Mouse (Mus musculus) stomach, embryonic 16.5 days (tissue): Measurements from ENCODE around the gene Fars2. TPM values are rescaled to one million over a fixed set of nuclear protein-coding genes. Genes with fewer than 3 reads are reported as not detected.

Experiments used
- ATAC-seq: fragments of 200-750 bp; cut with Nextera tagmentation; 2 replicates; pipeline ENCODE4 v1.8.0; 2017; ENCODE audit warnings: moderate number of reproducible peaks, moderate TSS enrichment; ENCODE audit not compliant: insufficient read depth, low FRiP score
- H3K27ac ChIP-seq: fragments of 300-500 bp; sonication (generic); 2 replicates; pipeline ENCODE4 v1.5.1; 2014; ENCODE audit warnings: low read length
- H3K27me3 ChIP-seq: fragments of 300-500 bp; sonication (generic); 2 replicates; pipeline ENCODE4 v1.6.1; 2014; ENCODE audit warnings: low read length, control low read depth, mixed read lengths; ENCODE audit not compliant: control insufficient read depth, insufficient read depth
- H3K36me3 ChIP-seq: fragments of 300-500 bp; sonication (generic); 2 replicates; pipeline ENCODE4 v1.6.1; 2014; ENCODE audit warnings: low read length; ENCODE audit not compliant: control insufficient read depth, insufficient read depth
- H3K4me1 ChIP-seq: fragments of 300-500 bp; sonication (generic); 2 replicates; pipeline ENCODE4 v1.6.1; 2014; ENCODE audit warnings: low read length, control low read depth, mixed read lengths; ENCODE audit not compliant: control insufficient read depth, insufficient read depth
- H3K4me2 ChIP-seq: fragments of 300-500 bp; sonication (generic); 2 replicates; pipeline ENCODE4 v1.6.1; 2014; ENCODE audit warnings: low read depth, low read length, mixed read lengths
- H3K4me3 ChIP-seq: fragments of 300-500 bp; sonication (generic); replicated peaks from 2 replicates; pipeline ENCODE4 v1.5.1; 2014; ENCODE audit warnings: mild to moderate bottlenecking, low read length
- H3K9ac ChIP-seq: fragments of 300-500 bp; sonication (generic); 2 replicates; pipeline ENCODE4 v1.6.1; 2014; ENCODE audit warnings: low read length
- H3K9me3 ChIP-seq: fragments of 300-500 bp; sonication (generic); replicated peaks from 2 replicates; pipeline ENCODE4 v1.6.1; 2016; ENCODE audit warnings: low read length, control low read depth; ENCODE audit not compliant: control insufficient read depth
- WGBS: fragments of 180-500 bp; shearing (Covaris S2); extraction: QIAGEN DNeasy Blood & Tissue Kit; methylation state at CpG from one replicate; pipeline ENCODE4 v1.1.7; 2014; 5-methylcytosine and 5-hydroxymethylcytosine counted together
- polyA plus RNA-seq: library from polyadenylated mRNA; unstranded; fragments of >200 nt; fragmentation: Nextera tagmentation; extraction: Ambion mirVana; gene quantifications from 2 replicates; pipeline ENCODE4 v1.2.1, GENCODE M21; 2015

Fars2 gene
- polyA plus RNA-seq, 1 experiment from 2014 or later: 34.6 TPM

DNA sequence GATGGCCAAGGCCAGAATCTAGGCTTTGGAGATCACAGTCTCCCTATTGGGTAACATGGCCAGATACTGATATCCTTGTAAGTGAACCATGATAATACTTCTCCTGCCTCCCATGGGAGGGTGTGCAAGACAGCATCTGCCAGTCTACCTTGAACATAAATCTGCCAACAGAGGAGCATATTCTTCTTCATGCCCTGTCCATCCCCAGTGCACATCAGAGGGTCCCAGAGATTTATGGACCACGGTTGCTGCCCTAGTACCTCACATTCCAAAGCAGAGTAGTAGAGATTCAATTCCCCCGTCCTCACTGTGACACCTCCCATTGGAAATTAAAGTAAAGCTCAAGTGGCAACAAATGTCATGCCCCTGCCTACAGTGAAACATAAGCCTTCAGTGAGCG is 361.0 kb downstream of the Fars2 start:
- no peaks in the 10 kb centered on the region; the same call in 1 of the 2 replicates for H3K4me1 ChIP-seq
- H3K36me3 ChIP-seq: no peaks in the 10 kb centered on the region
- H3K4me3 ChIP-seq: no peak overlapping the region
- no peak overlapping the region for H3K9ac ChIP-seq
- ATAC-seq: no peak
- H3K27ac ChIP-seq: no peak overlapping the region
- no peaks in the 10 kb centered on the region for H3K9me3 ChIP-seq
- no peaks in the 10 kb centered on the region for H3K27me3 ChIP-seq
- no peak overlapping the region for H3K4me2 ChIP-seq
- WGBS: 77% methylated on average over 3 of the region's 3 CpGs

DNA sequence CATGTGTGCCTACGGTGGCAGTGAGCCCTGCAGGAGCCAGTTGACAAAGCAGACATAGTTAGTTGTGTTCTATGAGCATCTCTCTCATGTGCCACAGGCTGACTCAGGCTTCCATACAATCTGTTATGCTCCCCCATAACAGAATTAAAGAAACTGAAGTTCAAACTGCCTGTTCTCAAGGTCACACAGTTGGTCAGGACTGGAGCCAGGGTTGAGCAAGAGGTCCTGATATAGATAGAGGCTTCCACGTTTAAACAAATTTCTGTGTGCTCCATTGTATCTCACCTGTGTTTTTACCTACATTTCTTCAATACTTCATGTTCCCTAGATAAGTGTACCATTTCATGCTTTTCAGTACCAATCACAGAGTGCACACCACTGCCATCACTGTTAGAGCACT is 362.9 kb downstream of the Fars2 start:
- WGBS: 85% methylated on average over 2 of the region's 2 CpGs
- Histone ChIP-seq H3K4me3 (no peak overlapping the region), H3K9ac (no peak overlapping the region), H3K27me3 (no peaks in the 10 kb centered on the region), H3K36me3 (no peaks in the 10 kb centered on the region), H3K4me1 (no peaks in the 10 kb centered on the region; the same call in 1 of the 2 replicates), H3K9me3 (no peaks in the 10 kb centered on the region), H3K27ac (no peak overlapping the region), H3K4me2 (no peak overlapping the region)
- no peak for ATAC-seq

DNA sequence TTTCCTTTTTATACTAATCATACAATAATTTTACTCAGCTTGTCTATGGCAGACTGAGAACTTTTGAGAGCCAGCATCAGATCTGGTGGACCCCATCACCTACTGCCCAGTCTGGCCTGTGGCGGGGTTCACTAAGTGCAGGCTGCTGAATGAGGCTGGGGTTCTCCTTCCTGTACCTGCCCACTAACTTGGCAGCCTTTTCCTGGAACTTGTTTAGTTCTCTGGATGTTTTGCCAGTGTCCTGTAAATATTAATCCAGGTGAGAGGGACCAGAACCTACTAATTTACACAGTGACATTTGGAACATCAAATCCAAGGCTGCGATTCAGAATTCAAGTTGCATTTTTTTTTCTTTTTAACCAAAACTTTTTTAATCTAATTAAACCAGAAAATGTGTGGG is 367.2 kb downstream of the Fars2 start:
- no peak overlapping the region for H3K4me2 ChIP-seq
- H3K36me3 ChIP-seq: no peaks in the 10 kb centered on the region
- WGBS: 89% methylated on average over 2 of the region's 2 CpGs
- H3K9me3 ChIP-seq: no peaks in the 10 kb centered on the region
- no peak overlapping the region for H3K27ac ChIP-seq
- no peaks in the 10 kb centered on the region for H3K4me1 ChIP-seq
- no peak overlapping the region for H3K4me3 ChIP-seq
- ATAC-seq: no peak
- no peaks in the 10 kb centered on the region for H3K27me3 ChIP-seq
- no peak overlapping the region for H3K9ac ChIP-seq

DNA sequence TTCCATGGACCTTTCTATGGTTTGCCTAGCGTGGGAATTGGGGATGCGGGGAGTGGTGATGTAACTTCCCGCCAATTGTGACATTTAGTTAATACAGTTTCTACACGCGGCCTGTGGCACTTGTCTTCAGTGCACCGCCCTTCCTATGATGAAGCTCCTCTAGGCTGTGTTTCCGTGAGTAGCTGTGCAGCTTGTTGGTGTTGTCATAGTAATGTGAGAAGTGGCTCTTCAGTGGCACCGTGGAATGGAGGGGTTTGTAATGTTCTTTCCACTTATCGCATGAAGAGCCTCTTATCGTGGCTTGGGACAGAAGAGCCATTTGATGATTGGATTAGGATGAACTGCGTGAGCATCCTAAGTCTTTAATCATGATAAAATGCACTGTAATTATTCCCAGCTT is 369.5 kb downstream of the Fars2 start:
- ATAC-seq: no peak
- no peaks in the 10 kb centered on the region for H3K9me3 ChIP-seq
- no peak overlapping the region for H3K9ac ChIP-seq
- WGBS: 91% methylated on average over 11 of the region's 11 CpGs
- H3K4me1 ChIP-seq: no peaks in the 10 kb centered on the region
- no peak overlapping the region for H3K27ac ChIP-seq
- no peaks in the 10 kb centered on the region for H3K36me3 ChIP-seq
- no peak overlapping the region for H3K4me2 ChIP-seq
- no peaks in the 10 kb centered on the region for H3K27me3 ChIP-seq
- no peak overlapping the region for H3K4me3 ChIP-seq

DNA sequence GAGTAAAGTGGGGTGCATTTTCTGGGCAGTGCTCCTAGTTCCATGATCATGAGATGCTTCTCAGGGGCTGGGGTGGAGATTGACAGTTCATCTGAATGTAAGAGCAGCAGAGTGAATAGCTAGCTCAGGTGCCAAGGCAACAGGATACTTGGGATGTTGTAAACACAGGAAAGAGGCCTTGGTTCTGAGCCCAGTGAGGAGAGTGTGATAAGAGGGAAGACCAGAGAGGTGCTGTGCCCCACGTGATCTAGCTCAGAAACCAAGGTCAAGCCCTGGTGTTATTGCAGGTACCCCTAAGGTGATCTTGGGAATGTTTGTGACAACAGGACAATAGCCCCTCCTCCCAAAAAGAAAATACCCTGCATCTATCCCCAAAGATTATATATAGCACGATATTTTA is 372.2 kb downstream of the Fars2 start:
- H3K9me3 ChIP-seq: no peaks in the 10 kb centered on the region
- no peak overlapping the region for H3K9ac ChIP-seq
- no peaks in the 10 kb centered on the region for H3K27me3 ChIP-seq
- no peak overlapping the region for H3K27ac ChIP-seq
- H3K4me2 ChIP-seq: no peak overlapping the region
- no peaks in the 10 kb centered on the region for H3K4me1 ChIP-seq
- no peak overlapping the region for H3K4me3 ChIP-seq
- WGBS: 53% methylated on average over 2 of the region's 2 CpGs
- ATAC-seq: no peak
- no peaks in the 10 kb centered on the region for H3K36me3 ChIP-seq

DNA sequence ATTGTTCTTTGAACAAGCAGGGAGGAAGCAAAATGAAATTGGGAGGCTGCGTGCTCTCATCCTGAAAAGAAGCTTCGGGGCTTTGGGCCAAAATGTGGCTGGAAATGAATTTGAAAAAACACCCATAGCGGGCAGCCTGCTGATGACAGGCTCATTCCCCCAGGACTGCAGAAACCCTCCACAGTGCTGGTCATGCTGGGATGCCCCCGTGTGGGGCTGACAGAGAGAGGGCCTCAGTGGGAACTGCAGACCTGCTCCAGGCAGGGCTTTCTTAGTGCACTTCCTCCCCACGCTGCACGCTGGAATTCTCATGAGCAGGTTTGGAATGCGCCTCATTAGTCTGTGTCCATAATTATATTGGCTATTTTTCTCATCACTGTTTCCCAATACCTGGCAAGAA is 373.4 kb downstream of the Fars2 start:
- 54% methylated on average over 7 of the region's 7 CpGs for WGBS
- Histone ChIP-seq H3K27me3 (no peaks in the 10 kb centered on the region), H3K36me3 (no peaks in the 10 kb centered on the region), H3K4me3 (no peak overlapping the region), H3K9me3 (no peaks in the 10 kb centered on the region), H3K9ac (no peak overlapping the region), H3K4me1 (no peaks in the 10 kb centered on the region), H3K4me2 (no peak overlapping the region), H3K27ac (no peak overlapping the region)
- no peak for ATAC-seq

DNA sequence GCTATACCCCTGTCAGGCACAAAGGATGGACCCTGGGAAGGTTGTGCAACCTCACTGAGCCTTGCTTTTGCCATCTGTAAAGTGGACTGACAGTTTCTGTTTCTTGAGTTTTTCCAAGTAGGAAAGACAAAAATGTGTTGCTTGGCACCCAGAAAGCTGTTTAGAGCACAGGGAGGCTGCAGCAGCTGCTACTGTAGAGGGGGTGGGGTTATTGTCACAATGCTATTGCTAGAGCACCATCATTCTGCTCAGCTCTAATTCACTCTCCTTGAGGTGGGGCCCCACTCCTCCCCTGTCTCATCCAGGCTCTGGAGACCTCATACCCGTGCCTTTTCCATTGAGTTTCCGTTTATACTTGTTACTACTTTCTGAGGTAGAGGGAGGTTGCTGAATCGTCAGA is 375.2 kb downstream of the Fars2 start:
- WGBS: 67% methylated on average over 3 of the region's 3 CpGs
- H3K4me3 ChIP-seq: no peak overlapping the region
- H3K4me1 ChIP-seq: no peaks in the 10 kb centered on the region
- H3K27me3 ChIP-seq: no peaks in the 10 kb centered on the region
- H3K4me2 ChIP-seq: no peak overlapping the region
- H3K36me3 ChIP-seq: no peaks in the 10 kb centered on the region
- H3K9ac ChIP-seq: no peak overlapping the region
- H3K27ac ChIP-seq: no peak overlapping the region
- H3K9me3 ChIP-seq: no peaks in the 10 kb centered on the region
- no peak for ATAC-seq

DNA sequence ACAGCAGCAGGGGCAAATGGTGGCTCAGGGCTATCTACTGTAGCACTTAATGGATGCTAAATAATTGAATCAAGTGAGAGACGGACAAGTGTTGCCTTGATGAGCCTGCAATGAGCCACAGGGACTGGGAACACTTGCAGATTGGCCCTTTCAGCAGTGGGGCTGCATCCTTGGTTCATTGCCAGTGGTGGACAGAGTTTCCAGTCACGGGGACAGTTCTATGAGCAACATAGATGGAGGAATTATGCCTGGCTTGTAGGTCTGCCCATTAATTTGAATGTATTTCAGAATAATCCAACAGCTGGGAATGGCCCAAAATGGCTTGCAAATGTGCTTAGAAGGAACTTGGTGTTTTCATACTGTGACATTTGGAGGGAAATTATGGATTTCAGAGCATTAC is 376.1 kb downstream of the Fars2 start:
- H3K27ac ChIP-seq: no peak overlapping the region
- no peak overlapping the region for H3K9ac ChIP-seq
- H3K4me3 ChIP-seq: no peak overlapping the region
- no peaks in the 10 kb centered on the region for H3K36me3 ChIP-seq
- no peaks in the 10 kb centered on the region for H3K4me1 ChIP-seq
- H3K4me2 ChIP-seq: no peak overlapping the region
- H3K9me3 ChIP-seq: no peaks in the 10 kb centered on the region
- ATAC-seq: no peak
- 54% methylated on average over 2 of the region's 2 CpGs for WGBS
- H3K27me3 ChIP-seq: no peaks in the 10 kb centered on the region

DNA sequence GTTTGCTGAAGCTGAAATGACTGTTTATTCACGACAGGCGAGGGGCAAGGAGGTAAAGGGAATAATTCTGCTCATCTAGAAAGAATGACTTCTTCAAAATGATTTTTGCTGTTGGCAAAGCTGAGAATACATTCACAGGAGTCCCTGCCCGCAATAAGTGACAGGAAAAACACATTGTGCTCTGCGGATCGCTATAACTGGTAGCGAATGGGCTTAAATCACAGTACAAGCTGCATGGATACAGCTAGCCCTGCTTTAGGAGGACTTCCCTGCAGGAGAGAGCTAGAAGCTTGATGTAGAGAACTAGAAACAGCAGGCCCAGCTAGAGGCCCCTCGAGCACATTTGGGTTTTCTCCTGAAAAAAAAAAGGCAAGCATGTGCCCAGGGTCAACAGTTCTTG is 376.6 kb downstream of the Fars2 start:
- ATAC-seq: no peak
- no peaks in the 10 kb centered on the region for H3K9me3 ChIP-seq
- H3K27ac ChIP-seq: no peak overlapping the region
- H3K4me3 ChIP-seq: no peak overlapping the region
- no peaks in the 10 kb centered on the region for H3K36me3 ChIP-seq
- H3K27me3 ChIP-seq: no peaks in the 10 kb centered on the region
- no peak overlapping the region for H3K4me2 ChIP-seq
- no peak overlapping the region for H3K9ac ChIP-seq
- 75% methylated on average over 7 of the region's 7 CpGs for WGBS
- H3K4me1 ChIP-seq: no peaks in the 10 kb centered on the region

DNA sequence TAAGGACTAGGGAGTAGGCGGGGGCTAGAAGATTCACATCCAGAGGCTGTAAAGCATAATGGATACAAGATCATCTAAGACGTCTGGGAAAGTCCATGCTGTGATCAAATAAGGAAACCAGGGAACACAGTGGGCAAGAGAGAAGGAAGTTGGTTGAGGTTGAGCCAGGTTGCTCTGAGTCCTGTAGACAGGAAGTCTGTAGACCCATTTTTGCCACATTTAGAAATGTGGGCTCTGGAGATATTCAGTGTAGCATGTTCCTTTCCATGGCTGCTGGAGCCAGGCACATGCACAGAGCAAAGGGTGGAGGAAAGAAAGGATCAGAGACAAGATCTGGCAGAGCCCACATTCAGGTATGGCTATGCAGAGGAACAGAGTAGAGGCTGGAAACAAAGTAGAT is 378.8 kb downstream of the Fars2 start:
- no peaks in the 10 kb centered on the region for H3K36me3 ChIP-seq

More for the DNA sequence above, 378.8 kb downstream of the Fars2 start:
- Histone ChIP-seq H3K4me3 (no peak overlapping the region), H3K9me3 (no peaks in the 10 kb centered on the region), H3K4me2 (no peak overlapping the region), H3K27ac (no peak overlapping the region), H3K27me3 (no peaks in the 10 kb centered on the region), H3K9ac (no peak overlapping the region), H3K4me1 (no peaks in the 10 kb centered on the region)
- no peak for ATAC-seq
- WGBS: 84% methylated on average over 2 of the region's 2 CpGs
